In the genomic region with DNA sequence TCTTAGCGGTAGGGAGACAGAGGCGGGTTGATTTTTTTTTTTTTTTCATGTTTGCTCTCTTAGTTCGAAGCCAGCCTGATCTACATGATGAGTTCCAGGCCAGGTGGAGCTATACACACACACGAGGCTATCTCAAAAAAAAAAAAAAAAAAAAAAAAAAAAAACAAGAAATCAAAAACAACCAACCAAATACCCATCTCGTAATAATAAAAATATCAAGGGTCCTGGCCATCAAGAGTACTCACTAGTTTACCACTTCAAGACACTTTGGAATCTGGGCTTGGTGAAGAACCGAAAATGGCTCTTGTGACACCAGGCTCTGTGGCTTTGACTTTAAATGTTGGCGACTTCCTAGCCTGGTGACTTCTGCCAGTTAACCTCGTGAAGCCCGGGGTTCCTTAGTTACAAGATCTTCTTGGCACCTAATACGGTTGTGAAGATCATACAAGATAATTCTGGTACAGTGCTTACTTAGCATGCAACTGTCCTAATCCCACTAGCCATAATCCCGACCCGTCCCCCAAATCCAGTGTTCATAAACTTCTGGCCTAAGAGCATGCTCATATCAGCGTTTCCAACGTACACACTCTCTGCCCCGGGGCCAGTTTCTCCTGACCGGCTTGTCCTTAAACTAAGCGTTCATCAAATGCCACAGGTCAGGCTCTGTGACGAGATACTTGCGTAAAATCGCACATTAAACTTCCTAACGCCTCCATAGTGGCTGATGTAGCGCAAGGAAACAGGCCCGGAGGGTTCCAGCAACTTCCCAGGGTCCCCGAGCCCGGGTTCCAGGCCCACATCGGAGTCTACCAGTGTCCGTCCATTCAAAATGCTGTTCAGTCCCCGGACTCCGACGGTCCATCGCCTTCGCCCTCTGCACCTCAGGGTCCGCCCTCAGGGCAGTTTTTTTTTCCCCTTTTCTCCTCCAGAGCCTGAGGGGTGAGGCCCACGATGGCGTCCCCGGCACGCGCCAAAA, we compare ENCODE assay signal across 8 mouse cellular contexts. TPM values are rescaled to one million over a fixed set of nuclear protein-coding genes. Genes with fewer than 3 reads are reported as not detected.
DNase-seq lines count a peak whose midpoint lies in the region; ATAC-seq and TF ChIP-seq lines count a peak whose summit lies in the region.

No protein-coding gene starts in this region.

- H3K27me3 ChIP-seq in liver, embryonic 14.5 days (ENCODE audit: control insufficient read depth, insufficient read depth, low read length): no peaks in the 10 kb centered on the region
- H3K27me3 ChIP-seq in neural tube, embryonic 15.5 days (replicated peaks): no peaks in the 10 kb centered on the region

- no peak; the same call in 1 of the 2 replicates for TF ChIP-seq EP300 in liver, embryonic 14.5 days (IDR thresholded peaks at IDR 0.05; ENCODE audit: low read depth)

- H3K4me1 ChIP-seq in liver, embryonic 14.5 days (replicated peaks; ENCODE audit: control insufficient read depth in 2 of 2, insufficient read depth in 2 of 2, low read length in 1 of 2): peaks cover 28 to 40% of the 10 kb centered on the region in 2 experiments
- H3K4me1 ChIP-seq in neural tube, embryonic 15.5 days: peaks cover 19% of the 10 kb centered on the region

- H3K9me3 ChIP-seq in liver, embryonic 14.5 days (ENCODE audit: control insufficient read depth, low read length): no peaks in the 10 kb centered on the region
- H3K9me3 ChIP-seq in neural tube, embryonic 15.5 days (replicated peaks): no peaks in the 10 kb centered on the region

- H3K27ac ChIP-seq in liver, embryonic 14.5 days: peak overlapping the region; percentile 85
- peak overlapping the region; percentile 67 for H3K27ac ChIP-seq in neural tube, embryonic 15.5 days (replicated peaks)

- 6% methylated on average over 38 of the region's 38 CpGs for WGBS in liver, embryonic 14.5 days (ENCODE audit: insufficient replicate concordance)
- WGBS in neural tube, embryonic 15.5 days: 13% methylated on average over 38 of the region's 38 CpGs

- no peak for DNase-seq in cerebellum, postnatal 4 days (ENCODE audit: low spot score in 2 of 2)
- DNase-seq in urinary bladder, postnatal 14 days (ENCODE audit: low spot score): peak; percentile 29
- no peak for DNase-seq in urinary bladder, adult 2 months (ENCODE audit: low spot score)
- DNase-seq in gastrocnemius, postnatal 10 days: peak; percentile 14
- peak in 1 of 3 experiments; percentile 41 for DNase-seq in liver, embryonic 14.5 days (ENCODE audit: low read depth in 3 of 3, low spot score in 3 of 3)

- H3K4me2 ChIP-seq in liver, embryonic 14.5 days (ENCODE audit: low read depth): peak overlapping the region; percentile 82
- H3K4me2 ChIP-seq in neural tube, embryonic 15.5 days: peak overlapping the region; percentile 96

- TF ChIP-seq CTCF in liver, embryonic 14.5 days (IDR thresholded peaks at IDR 0.05; ENCODE audit: low read depth): no peak

- peak overlapping the region; percentile 76 to 80 for H3K4me3 ChIP-seq in liver, embryonic 14.5 days (ENCODE audit: insufficient read depth in 1 of 2, low read depth in 2 of 2, low read length in 2 of 2)
- H3K4me3 ChIP-seq in neural tube, embryonic 15.5 days (replicated peaks): peak overlapping the region; percentile 78

- peak; percentile 60 for ATAC-seq in cerebellum, adult (ENCODE audit: insufficient number of reproducible peaks, low FRiP score, low TSS enrichment)
- ATAC-seq in inflammation-experienced regulatory T-cells, adult 6 months: peak; percentile 13
- ATAC-seq in liver, embryonic 14.5 days (ENCODE audit: insufficient read depth): peak; percentile 59
- ATAC-seq in neural tube, embryonic 15.5 days (ENCODE audit: low FRiP score): peak; percentile 70

- H3K9ac ChIP-seq in liver, embryonic 14.5 days (replicated peaks): peak overlapping the region; percentile 98
- peak overlapping the region; percentile 69 for H3K9ac ChIP-seq in neural tube, embryonic 15.5 days (replicated peaks)

- H3K36me3 ChIP-seq in liver, embryonic 14.5 days (replicated peaks; ENCODE audit: control insufficient read depth, insufficient read depth, low read depth): peaks cover 2% of the 10 kb centered on the region; the same call in 1 of the 2 replicates
- H3K36me3 ChIP-seq in neural tube, embryonic 15.5 days: no peaks in the 10 kb centered on the region

RNA-seq across cellular contexts. Expression of gene Slc16a1, which starts 0.8 kb away (rescaled TPM):
- 24.7 and 25.4 TPM in 2 replicates for polyA plus RNA-seq in urinary bladder, adult 2 months (2012; rRNA removed)
- 10 to 100 TPM; 24.9 to 30.6 TPM for total RNA-seq in gastrocnemius, postnatal 10 days (2021)
- polyA plus RNA-seq in inflammation-experienced regulatory T-cells, adult 6 months (2017; shearing (Covaris generic)): 1 to 10 TPM; 5.7 to 9.9 (median 7.0) TPM
- polyA plus RNA-seq in liver, embryonic 14.5 days (2012; rRNA removed): 34.1 and 38.6 TPM in 2 replicates
- polyA plus RNA-seq in liver, embryonic 14.5 days (2014; fragmentation: Nextera tagmentation; extraction: Ambion mirVana): 83.8 and 93.9 TPM in 2 replicates
- polyA plus RNA-seq in neural tube, embryonic 15.5 days (2015; fragmentation: Nextera tagmentation; extraction: Ambion mirVana): 10.5 and 16.8 TPM in 2 replicates

Comparison
In these comparisons a context has a peak if more than half of its experiments do, and no peak if none do; other contexts are left out.
1. DNase-seq: peak in urinary bladder, postnatal 14 days (single experiment) and gastrocnemius, postnatal 10 days (single experiment); none in cerebellum, postnatal 4 days (0 of 2) and urinary bladder, adult 2 months (single experiment).
2. ATAC-seq: peak in every context shown above with its lines; median percentile 70 in neural tube, embryonic 15.5 days; 60 in cerebellum, adult; 59 in liver, embryonic 14.5 days; 13 in inflammation-experienced regulatory T-cells, adult 6 months.